Mouse (Mus musculus) heart, postnatal 0 days (tissue): Measurements from ENCODE around the gene Slc35f3. TPM values are rescaled to one million over a fixed set of nuclear protein-coding genes. Genes with fewer than 3 reads are reported as not detected.

Experiments used
- ATAC-seq: fragments of 200-750 bp; cut with Nextera tagmentation; 2 replicates; pipeline ENCODE4 v1.8.0; 2017; ENCODE audit warnings: low read depth, moderate number of reproducible peaks, moderate library complexity; ENCODE audit not compliant: insufficient read depth
- DNase-seq: peaks from one replicate; pipeline ENCODE4 v3.0.0-alpha.2; 2016; ENCODE audit warnings: low spot score
- H3K27ac ChIP-seq: fragments of 300-500 bp; sonication (generic); 2 replicates; pipeline ENCODE4 v1.5.1; 2014; ENCODE audit warnings: low read depth, mild to moderate bottlenecking
- H3K27me3 ChIP-seq: fragments of 300-500 bp; sonication (generic); 2 replicates; pipeline ENCODE4 v1.6.1; 2014; ENCODE audit warnings: low read length, mixed read lengths; ENCODE audit not compliant: control insufficient read depth, insufficient read depth
- H3K36me3 ChIP-seq: fragments of 300-500 bp; sonication (generic); replicated peaks from 2 replicates; pipeline ENCODE4 v1.6.1; 2014; ENCODE audit warnings: low read length, mixed read lengths; ENCODE audit not compliant: control insufficient read depth, insufficient read depth
- H3K4me1 ChIP-seq: fragments of 300-500 bp; sonication (generic); 2 replicates; pipeline ENCODE4 v1.6.1; 2014; ENCODE audit warnings: antibody characterized with exemption; ENCODE audit not compliant: control insufficient read depth, insufficient read depth
- H3K4me2 ChIP-seq: fragments of 300-500 bp; sonication (generic); 2 replicates; pipeline ENCODE4 v1.6.1; 2014; ENCODE audit warnings: low read depth, mild to moderate bottlenecking, low read length, moderate library complexity
- H3K4me3 ChIP-seq: fragments of 300-500 bp; sonication (generic); 2 replicates; pipeline ENCODE4 v1.5.1; 2014; ENCODE audit warnings: low read depth, low read length
- H3K9ac ChIP-seq: fragments of 300-500 bp; sonication (generic); replicated peaks from 2 replicates; pipeline ENCODE4 v1.6.1; 2014; ENCODE audit warnings: low read depth, low read length, mixed read lengths
- H3K9me3 ChIP-seq: fragments of 300-500 bp; sonication (generic); replicated peaks from 2 replicates; pipeline ENCODE4 v1.6.1; 2016; ENCODE audit warnings: low read length; ENCODE audit not compliant: control insufficient read depth
- CTCF ChIP-seq: IDR thresholded peaks from 2 replicates; pipeline ENCODE4 v1.5.1; 2016; ENCODE audit warnings: antibody characterized with exemption, control low read depth, low read depth
- EP300 ChIP-seq: IDR thresholded peaks from 2 replicates; pipeline ENCODE4 v1.6.1; 2016; ENCODE audit warnings: antibody characterized with exemption, low read depth
- WGBS: fragments of 180-500 bp; shearing (Covaris S2); extraction: QIAGEN DNeasy Blood & Tissue Kit; methylation state at CpG from one replicate; pipeline ENCODE4 v1.1.7; 2014; 5-methylcytosine and 5-hydroxymethylcytosine counted together
- polyA plus RNA-seq: library from polyadenylated mRNA; unstranded; fragments of >200 nt; fragmentation: Nextera tagmentation; extraction: Ambion mirVana; gene quantifications from 2 replicates; pipeline ENCODE4 v1.2.1, GENCODE M21; 2015
- total RNA-seq: library from RNA; depleted of rRNA; stranded (reverse); fragments of >200 nt; gene quantifications from 2 replicates; pipeline ENCODE4 v1.2.3, GENCODE M21; 2014; ENCODE audit warnings: low replicate concordance; rRNA removed

The Slc35f3 gene
- not detected in 2 replicates for total RNA-seq
- polyA plus RNA-seq, result not detected in 2 replicates

- Histone ChIP-seq H3K4me2 (peak within 1 kb of the TSS; percentile 88), H3K9me3 (no peaks in the 10 kb centered on the region), H3K9ac (no peak within 1 kb of the TSS; the same call in 1 of the 2 replicates), H3K36me3 (no peaks in the 10 kb centered on the region), H3K27ac (no peak within 1 kb of the TSS), H3K27me3 (peaks cover 32% of the 10 kb centered on the region), H3K4me3 (peak within 1 kb of the TSS; percentile 49), H3K4me1 (0 out of 2 replicates have a peak, but pooled peaks cover 6% of the 10 kb centered on the region)
- DNase-seq (no peak), ATAC-seq (no peak)
- WGBS, result 1% methylated on average over 56 of the region's 72 CpGs
- TF ChIP-seq CTCF (no peak), EP300 (no peak)
Measured at GRCm38 (mm10) chr8:126298296-126299093, at the start of gene Slc35f3. Gene Slc35f3 (plus strand): TSS chr8:126298558.

- WGBS, result 80% methylated on average over 4 of the region's 4 CpGs
- no peak for ATAC-seq
- TF ChIP-seq CTCF (no peak), EP300 (no peak)
Measured at GRCm38 (mm10) chr8:126250486-126250885, 47.9 kb upstream of the Slc35f3 start.

DNA sequence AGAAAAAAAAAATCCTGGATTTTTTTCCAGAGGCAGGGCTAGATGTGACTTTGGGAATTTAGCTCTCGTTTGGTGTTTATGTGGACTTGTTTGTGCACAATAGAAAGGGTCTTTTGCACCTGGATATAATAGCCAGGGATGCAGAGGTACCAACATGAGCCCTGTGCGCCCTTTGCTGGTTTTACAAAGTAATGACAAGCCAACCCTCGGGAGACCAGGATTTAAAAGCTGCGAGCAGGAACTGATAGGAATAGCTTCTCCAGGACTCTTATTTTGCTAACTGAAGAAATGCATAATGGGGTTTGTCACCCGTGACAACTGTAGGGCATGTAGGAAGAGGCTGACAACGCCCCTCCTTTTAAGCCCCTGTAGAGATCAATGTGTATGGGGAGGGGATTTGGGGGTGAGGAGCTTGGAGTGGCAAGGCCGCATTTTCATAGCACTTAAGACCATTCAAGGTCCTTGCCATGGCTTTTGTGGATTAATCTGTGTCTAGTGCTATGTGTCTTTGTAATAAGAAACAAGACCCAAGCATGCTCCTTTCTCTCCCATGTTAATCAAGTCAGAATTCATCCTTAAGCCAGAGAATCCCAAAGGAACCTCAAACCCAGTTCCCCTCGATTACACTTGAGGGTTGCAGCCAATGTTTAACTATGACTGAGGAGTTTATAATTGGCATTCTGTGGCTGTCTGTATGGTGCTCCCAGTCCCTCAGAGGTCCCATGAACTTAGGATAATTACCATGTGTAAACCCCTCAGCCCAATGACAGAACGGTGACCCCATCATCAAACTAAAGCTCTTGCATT, 41.6 kb upstream of the Slc35f3 start:
- Histone ChIP-seq H3K27me3 (peaks cover 12% of the 10 kb centered on the region), H3K27ac (no peak overlapping the region), H3K9ac (no peak overlapping the region), H3K36me3 (no peaks in the 10 kb centered on the region), H3K9me3 (no peaks in the 10 kb centered on the region), H3K4me1 (no peaks in the 10 kb centered on the region), H3K4me3 (no peak overlapping the region), H3K4me2 (no peak overlapping the region)
- DNase-seq, result no peak
- no peak for ATAC-seq
- no peak for TF ChIP-seq CTCF
- 37% methylated on average over 9 of the region's 9 CpGs for WGBS

More at GRCm38 (mm10) chr8:126250486-126250885, 47.9 kb upstream of the Slc35f3 start:
- H3K27me3 ChIP-seq, result no peaks in the 10 kb centered on the region
- no peaks in the 10 kb centered on the region for H3K36me3 ChIP-seq
- no peak overlapping the region for H3K4me3 ChIP-seq
- no peak overlapping the region for H3K9ac ChIP-seq
- no peak overlapping the region for H3K27ac ChIP-seq
- no peaks in the 10 kb centered on the region for H3K9me3 ChIP-seq
- H3K4me2 ChIP-seq, result no peak overlapping the region
- DNase-seq, result no peak
- H3K4me1 ChIP-seq, result no peaks in the 10 kb centered on the region

- Histone ChIP-seq H3K27me3 (peaks cover 12% of the 10 kb centered on the region), H3K9me3 (no peaks in the 10 kb centered on the region), H3K4me3 (no peak overlapping the region), H3K4me1 (no peaks in the 10 kb centered on the region), H3K4me2 (no peak overlapping the region), H3K9ac (no peak overlapping the region), H3K27ac (no peak overlapping the region), H3K36me3 (no peaks in the 10 kb centered on the region)
- TF ChIP-seq CTCF, result no peak
- DNase-seq (no peak), ATAC-seq (no peak)
- 43% methylated on average over 8 of the region's 8 CpGs for WGBS
Measured at GRCm38 (mm10) chr8:126257392-126257681, 41.0 kb upstream of the Slc35f3 start.

DNA sequence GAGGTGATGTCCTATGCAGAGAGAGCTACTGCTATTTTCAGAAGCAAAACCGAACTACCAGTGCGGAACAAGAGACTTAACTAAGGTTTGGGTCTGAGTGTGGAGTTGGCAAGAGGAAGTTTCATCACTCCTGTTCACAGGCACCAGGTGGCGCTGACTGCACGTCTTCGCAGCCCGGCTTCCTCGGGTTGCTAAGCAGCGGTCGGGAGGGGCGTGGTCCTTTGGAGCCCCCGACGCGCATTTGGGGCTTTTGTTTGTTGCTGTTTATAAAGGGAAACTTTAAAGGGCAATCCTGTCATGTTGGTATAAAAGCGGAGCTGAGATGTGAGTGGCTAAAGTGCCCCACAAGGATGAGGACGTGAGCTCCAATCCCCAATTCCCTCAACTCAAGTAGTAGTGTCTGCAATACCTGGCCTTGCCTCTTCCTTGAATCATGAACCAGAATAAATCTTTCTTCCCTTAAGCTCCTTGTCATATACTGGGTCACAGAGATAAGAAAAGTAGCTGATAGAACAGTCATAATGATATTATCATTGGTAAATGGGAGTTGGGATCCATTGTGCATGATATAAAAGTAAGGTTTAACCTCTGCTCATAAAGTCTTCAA, 40.1 kb upstream of the Slc35f3 start:
- DNase-seq (peak; percentile 42), ATAC-seq (no peak)
- Histone ChIP-seq H3K36me3 (no peaks in the 10 kb centered on the region), H3K27me3 (peaks cover 12% of the 10 kb centered on the region), H3K4me2 (no peak overlapping the region), H3K4me1 (no peaks in the 10 kb centered on the region), H3K4me3 (no peak overlapping the region), H3K27ac (no peak overlapping the region), H3K9me3 (no peaks in the 10 kb centered on the region), H3K9ac (no peak overlapping the region)
- TF ChIP-seq EP300 (no peak), CTCF (peak; percentile 75)
- 4% methylated on average over 15 of the region's 15 CpGs for WGBS
